Mouse (Mus musculus): ENCODE measurements around the gene Gad1. TPM values are rescaled to one million over a fixed set of nuclear protein-coding genes. Genes with fewer than 3 reads are reported as not detected.

Gad1 gene
- polyA plus RNA-seq, 1 experiment from 2014 or later: 131 TPM

DNA sequence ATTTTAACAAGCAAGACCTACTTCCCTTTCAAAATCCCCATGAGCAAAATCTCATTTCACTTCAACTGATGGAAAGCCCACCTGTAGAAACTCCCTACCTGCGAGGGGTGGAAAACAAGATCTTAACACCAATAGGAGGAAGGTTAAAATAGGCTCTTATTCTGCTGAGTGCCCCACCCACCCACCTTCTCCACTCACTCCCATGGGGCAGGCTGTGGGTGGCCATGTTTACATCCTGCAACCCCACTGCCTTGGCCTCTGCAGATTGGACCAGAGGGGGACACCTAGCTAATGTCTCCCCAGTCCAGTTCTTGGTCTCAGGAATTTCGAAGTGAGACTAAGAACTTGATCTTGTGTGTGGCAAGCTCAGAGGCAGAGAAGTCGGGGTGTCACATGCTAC, 77.0 kb downstream of the Gad1 start:
- Histone ChIP-seq H3K4me2 (ENCODE audit: low read length) (peak overlapping the region; percentile 54), H3K27ac (ENCODE audit: low read depth, low read length) (no peak overlapping the region), H3K4me1 (ENCODE audit: control insufficient read depth, insufficient read depth, low read depth, low read length) (peaks cover 9% of the 10 kb centered on the region), H3K27me3 (replicated peaks; ENCODE audit: control insufficient read depth, insufficient read depth, low read length) (no peaks in the 10 kb centered on the region), H3K9ac (ENCODE audit: low read depth, low read length) (no peak overlapping the region), H3K9me3 (ENCODE audit: control insufficient read depth, low read length) (no peaks in the 10 kb centered on the region), H3K36me3 (ENCODE audit: control insufficient read depth, insufficient read depth, low read length) (no peaks in the 10 kb centered on the region), H3K4me3 (ENCODE audit: low read length) (peak overlapping the region; percentile 29)
- no peak for ATAC-seq
- WGBS: 75% methylated on average over 3 of the region's 3 CpGs

DNA sequence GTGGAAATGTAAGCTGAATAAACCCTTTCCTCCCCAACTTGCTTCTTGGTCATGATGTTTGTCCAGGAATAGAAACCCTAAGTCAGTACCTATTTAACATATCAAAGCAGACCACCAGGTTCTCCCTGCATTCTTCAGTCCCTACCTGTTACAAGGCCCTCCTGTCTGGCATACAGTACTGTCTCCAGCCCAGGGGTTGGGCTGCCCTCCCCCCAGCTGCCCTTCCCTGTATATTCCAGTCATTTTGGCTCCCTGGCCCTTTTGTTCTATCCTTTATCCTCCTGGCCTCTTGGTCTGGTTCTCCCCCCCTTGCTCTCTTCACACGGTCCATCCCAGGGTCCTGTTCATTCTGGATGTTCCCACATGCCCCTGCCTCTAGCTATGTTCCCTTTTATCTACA, 78.4 kb downstream of the Gad1 start:
- H3K9me3 ChIP-seq (ENCODE audit: control insufficient read depth, low read length): no peaks in the 10 kb centered on the region
- no peak overlapping the region for H3K4me2 ChIP-seq (ENCODE audit: low read length)
- no peak overlapping the region for H3K4me3 ChIP-seq (ENCODE audit: low read length)
- peaks cover 9% of the 10 kb centered on the region for H3K4me1 ChIP-seq (ENCODE audit: control insufficient read depth, insufficient read depth, low read depth, low read length)
- ATAC-seq: no peak
- no peak overlapping the region for H3K9ac ChIP-seq (ENCODE audit: low read depth, low read length)
- no peaks in the 10 kb centered on the region for H3K27me3 ChIP-seq (replicated peaks; ENCODE audit: control insufficient read depth, insufficient read depth, low read length)
- WGBS: 95% methylated on average over 1 of the region's 1 CpGs
- H3K36me3 ChIP-seq (ENCODE audit: control insufficient read depth, insufficient read depth, low read length): no peaks in the 10 kb centered on the region
- H3K27ac ChIP-seq (ENCODE audit: low read depth, low read length): no peak overlapping the region

DNA sequence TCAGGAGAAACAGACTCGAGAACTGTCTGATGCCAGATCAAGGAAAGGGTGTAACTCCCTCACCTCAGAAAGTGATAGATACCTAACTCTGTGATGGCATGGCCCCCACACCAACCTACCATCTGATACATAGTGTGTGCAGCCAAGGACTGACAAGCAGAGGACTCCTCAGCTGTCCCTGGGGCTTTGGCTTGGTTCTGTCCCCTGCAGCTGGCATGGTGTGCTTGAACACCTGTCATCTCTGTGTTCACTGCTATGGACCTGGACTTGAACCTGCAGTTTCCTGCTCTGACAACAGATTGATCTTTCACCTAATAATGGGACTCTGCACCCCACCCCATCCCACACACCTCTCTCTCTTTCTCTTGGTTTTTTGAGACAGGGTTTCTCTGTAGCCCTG, 79.5 kb downstream of the Gad1 start:
- H3K27ac ChIP-seq (ENCODE audit: low read depth, low read length): no peak overlapping the region
- no peaks in the 10 kb centered on the region for H3K27me3 ChIP-seq (replicated peaks; ENCODE audit: control insufficient read depth, insufficient read depth, low read length)
- WGBS: 100% methylated on average over 1 of the region's 1 CpGs
- H3K4me1 ChIP-seq (ENCODE audit: control insufficient read depth, insufficient read depth, low read depth, low read length): peaks cover 9% of the 10 kb centered on the region
- H3K4me2 ChIP-seq (ENCODE audit: low read length): no peak overlapping the region
- H3K9ac ChIP-seq (ENCODE audit: low read depth, low read length): no peak overlapping the region
- no peak for ATAC-seq
- H3K4me3 ChIP-seq (ENCODE audit: low read length): no peak overlapping the region
- no peaks in the 10 kb centered on the region for H3K36me3 ChIP-seq (ENCODE audit: control insufficient read depth, insufficient read depth, low read length)
- H3K9me3 ChIP-seq (ENCODE audit: control insufficient read depth, low read length): no peaks in the 10 kb centered on the region

DNA sequence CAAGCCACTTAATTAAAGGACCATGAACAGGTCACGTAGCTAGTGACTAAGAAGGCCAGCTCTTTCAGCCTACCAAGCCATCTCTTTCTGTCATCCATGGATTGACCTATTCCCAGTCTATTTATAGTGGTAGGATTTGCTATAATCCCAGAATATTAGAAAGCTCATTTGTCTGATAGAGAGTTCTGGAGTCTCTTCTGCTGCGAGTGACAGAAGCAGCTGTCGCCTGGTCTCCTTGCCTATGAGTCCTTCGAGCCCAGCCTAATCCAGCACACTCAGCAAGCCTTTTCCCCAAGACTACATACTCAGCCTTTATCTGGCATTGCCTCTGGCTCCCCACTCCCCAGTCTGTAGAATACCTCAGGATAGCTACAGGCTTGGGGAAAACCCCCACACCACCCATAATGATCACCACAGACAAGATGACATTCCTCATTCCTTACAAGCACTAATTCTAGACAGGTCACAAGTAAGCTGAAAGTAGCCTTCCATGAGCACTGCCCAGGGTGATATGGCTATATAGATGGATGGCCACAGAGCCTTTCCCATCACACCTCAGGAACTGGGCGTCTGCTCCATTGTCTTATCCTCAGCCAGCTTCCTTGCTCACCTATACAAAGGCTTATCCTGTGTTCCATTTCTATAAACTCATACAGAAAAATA, 81.3 kb downstream of the Gad1 start:
- no peak for ATAC-seq
- H3K4me1 ChIP-seq (ENCODE audit: control insufficient read depth, insufficient read depth, low read depth, low read length): peaks cover 8% of the 10 kb centered on the region
- H3K9me3 ChIP-seq (ENCODE audit: control insufficient read depth, low read length): no peaks in the 10 kb centered on the region
- H3K27ac ChIP-seq (ENCODE audit: low read depth, low read length): no peak overlapping the region
- no peak overlapping the region for H3K4me3 ChIP-seq (ENCODE audit: low read length)
- H3K27me3 ChIP-seq (replicated peaks; ENCODE audit: control insufficient read depth, insufficient read depth, low read length): no peaks in the 10 kb centered on the region
- H3K9ac ChIP-seq (ENCODE audit: low read depth, low read length): no peak overlapping the region
- 86% methylated on average over 5 of the region's 5 CpGs for WGBS
- H3K4me2 ChIP-seq (ENCODE audit: low read length): no peak overlapping the region
- H3K36me3 ChIP-seq (ENCODE audit: control insufficient read depth, insufficient read depth, low read length): no peaks in the 10 kb centered on the region

DNA sequence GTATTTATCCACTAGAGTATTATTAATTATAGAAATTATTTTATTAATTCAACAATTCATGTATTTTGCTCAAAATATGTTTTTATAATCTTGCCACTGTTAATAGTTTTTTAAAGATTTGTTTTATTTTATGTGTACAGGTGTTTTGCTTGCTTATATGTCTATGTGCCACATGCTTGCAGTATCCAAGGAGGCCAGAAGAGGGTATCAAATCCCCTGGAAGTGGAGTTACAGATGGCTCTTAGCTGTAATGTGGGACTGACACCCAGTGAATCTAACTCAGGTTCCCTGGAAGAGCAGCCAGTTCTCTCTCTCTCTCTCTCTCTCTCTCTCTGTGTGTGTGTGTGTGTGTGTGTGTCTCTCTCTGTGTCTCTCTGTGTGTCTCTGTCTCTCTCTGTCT, 88.1 kb downstream of the Gad1 start:
- no peak overlapping the region for H3K4me2 ChIP-seq (ENCODE audit: low read length)
- H3K4me3 ChIP-seq (ENCODE audit: low read length): no peak overlapping the region
- H3K27me3 ChIP-seq (replicated peaks; ENCODE audit: control insufficient read depth, insufficient read depth, low read length): no peaks in the 10 kb centered on the region
- no peak overlapping the region for H3K9ac ChIP-seq (ENCODE audit: low read depth, low read length)
- H3K4me1 ChIP-seq (ENCODE audit: control insufficient read depth, insufficient read depth, low read depth, low read length): peaks cover 9% of the 10 kb centered on the region
- H3K36me3 ChIP-seq (ENCODE audit: control insufficient read depth, insufficient read depth, low read length): no peaks in the 10 kb centered on the region
- no peak for ATAC-seq
- no peaks in the 10 kb centered on the region for H3K9me3 ChIP-seq (ENCODE audit: control insufficient read depth, low read length)
- no peak overlapping the region for H3K27ac ChIP-seq (ENCODE audit: low read depth, low read length)

DNA sequence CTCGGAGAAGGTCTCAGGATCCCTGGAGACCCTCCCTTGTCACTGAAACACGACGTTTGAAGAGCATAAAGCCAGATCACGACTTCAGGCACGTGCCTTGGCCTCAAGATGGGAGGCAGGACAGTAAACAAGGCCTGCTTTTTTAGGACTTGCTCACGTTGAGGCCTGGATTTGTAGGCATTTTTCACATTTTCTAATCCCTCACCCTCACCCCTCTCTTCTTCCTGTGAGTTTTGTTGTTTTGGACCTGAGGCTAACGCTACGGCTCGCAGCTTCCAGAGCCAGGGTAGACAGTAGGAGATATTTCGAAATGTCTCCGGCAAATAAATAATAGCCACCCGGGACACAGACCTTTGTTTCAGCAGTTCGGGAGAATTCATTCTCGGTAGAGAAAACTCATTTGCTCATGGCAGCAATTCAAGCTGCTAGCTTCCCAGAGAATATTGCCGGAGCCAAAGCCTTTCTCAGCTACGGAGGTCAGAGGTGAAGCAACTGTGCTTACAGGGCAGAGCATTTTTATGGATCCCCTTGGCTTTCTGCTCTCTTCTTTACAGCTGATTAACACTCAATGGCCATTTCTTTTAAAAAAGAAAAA, 90.2 kb downstream of the Gad1 start:
- WGBS: 34% methylated on average over 16 of the region's 16 CpGs
- 0 out of 2 replicates have a peak overlapping the region, but pooled peaks have one; percentile 10 for H3K4me2 ChIP-seq (ENCODE audit: low read length)
- H3K36me3 ChIP-seq (ENCODE audit: control insufficient read depth, insufficient read depth, low read length): no peaks in the 10 kb centered on the region
- H3K27ac ChIP-seq (ENCODE audit: low read depth, low read length): peak overlapping the region; percentile 44
- no peaks in the 10 kb centered on the region for H3K27me3 ChIP-seq (replicated peaks; ENCODE audit: control insufficient read depth, insufficient read depth, low read length)
- H3K4me1 ChIP-seq (ENCODE audit: control insufficient read depth, insufficient read depth, low read depth, low read length): peaks cover 9% of the 10 kb centered on the region
- H3K9me3 ChIP-seq (ENCODE audit: control insufficient read depth, low read length): no peaks in the 10 kb centered on the region
- H3K4me3 ChIP-seq (ENCODE audit: low read length): no peak overlapping the region
- H3K9ac ChIP-seq (ENCODE audit: low read depth, low read length): no peak overlapping the region; the same call in 1 of the 2 replicates
- ATAC-seq: no peak

DNA sequence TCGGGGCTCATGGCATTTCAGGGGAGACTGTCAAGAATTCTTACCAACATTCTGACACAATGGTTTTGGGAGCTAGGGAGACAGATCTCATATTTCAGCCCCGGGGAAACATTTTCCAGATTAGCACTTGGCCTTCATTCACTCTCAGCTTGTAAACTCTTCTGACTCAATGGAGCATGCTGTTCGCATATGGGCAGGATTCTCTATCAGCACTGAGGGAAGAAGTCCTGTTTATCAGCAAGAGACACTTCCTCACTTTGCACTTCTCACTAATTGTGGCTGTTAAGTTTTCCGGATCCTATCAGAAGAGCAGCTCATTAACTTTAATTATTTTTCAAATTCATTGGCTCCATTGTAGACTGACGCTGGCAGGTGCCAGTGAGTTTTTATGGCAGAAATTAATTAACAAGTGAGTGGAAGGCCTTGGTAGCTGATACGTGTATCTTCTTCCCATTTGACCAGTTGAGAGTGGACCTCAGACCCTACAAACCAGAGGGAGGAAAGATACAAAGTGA, 92.5 kb downstream of the Gad1 start:
- H3K9me3 ChIP-seq (ENCODE audit: control insufficient read depth, low read length): no peaks in the 10 kb centered on the region
- H3K4me2 ChIP-seq (ENCODE audit: low read length): no peak overlapping the region
- peaks cover 9% of the 10 kb centered on the region for H3K4me1 ChIP-seq (ENCODE audit: control insufficient read depth, insufficient read depth, low read depth, low read length)
- no peak overlapping the region for H3K4me3 ChIP-seq (ENCODE audit: low read length)
- H3K27ac ChIP-seq (ENCODE audit: low read depth, low read length): no peak overlapping the region
- ATAC-seq: no peak
- no peaks in the 10 kb centered on the region for H3K27me3 ChIP-seq (replicated peaks; ENCODE audit: control insufficient read depth, insufficient read depth, low read length)
- H3K9ac ChIP-seq (ENCODE audit: low read depth, low read length): no peak overlapping the region
- 74% methylated on average over 6 of the region's 6 CpGs for WGBS
- H3K36me3 ChIP-seq (ENCODE audit: control insufficient read depth, insufficient read depth, low read length): no peaks in the 10 kb centered on the region

DNA sequence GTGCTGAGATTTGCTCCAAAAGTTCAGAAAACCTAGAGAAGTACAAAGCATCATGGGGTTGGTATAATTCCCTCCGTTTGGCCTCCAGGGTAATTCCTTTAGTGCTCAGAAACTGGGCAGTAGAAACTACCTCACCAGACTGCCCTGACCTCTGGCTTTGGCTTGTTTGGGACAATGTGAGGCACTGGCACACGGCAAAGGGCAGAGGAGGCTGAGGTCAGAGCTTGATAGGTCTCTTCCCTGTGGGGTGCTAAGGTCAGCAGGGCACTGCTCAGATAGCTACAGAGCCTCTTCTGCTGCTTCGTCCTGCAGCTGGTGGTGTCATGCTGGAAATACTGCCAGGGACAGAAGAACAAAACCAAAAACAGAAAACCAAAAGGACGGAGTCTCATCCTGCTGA, 94.8 kb downstream of the Gad1 start:
- 39% methylated on average over 4 of the region's 4 CpGs for WGBS
- Histone ChIP-seq H3K9me3 (ENCODE audit: control insufficient read depth, low read length) (no peaks in the 10 kb centered on the region), H3K4me1 (ENCODE audit: control insufficient read depth, insufficient read depth, low read depth, low read length) (peaks cover 7% of the 10 kb centered on the region), H3K4me3 (ENCODE audit: low read length) (no peak overlapping the region), H3K27me3 (replicated peaks; ENCODE audit: control insufficient read depth, insufficient read depth, low read length) (no peaks in the 10 kb centered on the region), H3K9ac (ENCODE audit: low read depth, low read length) (no peak overlapping the region), H3K36me3 (ENCODE audit: control insufficient read depth, insufficient read depth, low read length) (no peaks in the 10 kb centered on the region), H3K27ac (ENCODE audit: low read depth, low read length) (no peak overlapping the region), H3K4me2 (ENCODE audit: low read length) (no peak overlapping the region)
- ATAC-seq: no peak

DNA sequence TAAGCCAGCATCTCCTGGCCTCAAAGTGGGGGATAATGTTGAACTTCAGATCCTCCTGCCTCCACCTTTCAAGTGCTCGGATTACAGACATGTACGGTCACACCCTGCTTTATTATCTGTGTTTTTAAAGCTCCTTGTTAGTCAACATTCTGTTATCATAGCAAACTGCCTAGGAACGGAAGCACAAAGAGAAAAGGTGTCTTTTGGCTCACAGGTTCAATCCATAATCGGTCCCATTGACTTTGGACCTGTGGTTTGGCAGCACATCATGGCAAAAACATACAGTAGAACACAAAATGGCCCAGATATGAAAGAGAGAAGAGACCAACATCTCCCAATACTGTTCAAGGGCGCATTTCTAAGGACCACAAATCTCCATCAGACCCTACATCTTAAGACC, 95.4 kb downstream of the Gad1 start:
- ATAC-seq: no peak
- no peaks in the 10 kb centered on the region for H3K9me3 ChIP-seq (ENCODE audit: control insufficient read depth, low read length)
- peaks cover under 1% of the 10 kb centered on the region for H3K4me1 ChIP-seq (ENCODE audit: control insufficient read depth, insufficient read depth, low read depth, low read length)
- no peaks in the 10 kb centered on the region for H3K36me3 ChIP-seq (ENCODE audit: control insufficient read depth, insufficient read depth, low read length)
- no peak overlapping the region for H3K4me3 ChIP-seq (ENCODE audit: low read length)
- WGBS: 87% methylated on average over 5 of the region's 5 CpGs
- no peak overlapping the region for H3K4me2 ChIP-seq (ENCODE audit: low read length)
- H3K27me3 ChIP-seq (replicated peaks; ENCODE audit: control insufficient read depth, insufficient read depth, low read length): no peaks in the 10 kb centered on the region
- no peak overlapping the region for H3K9ac ChIP-seq (ENCODE audit: low read depth, low read length)
- no peak overlapping the region for H3K27ac ChIP-seq (ENCODE audit: low read depth, low read length)

Data from hindbrain, embryonic 16.5 days (tissue).